8 mouse cellular contexts compared by ENCODE assay signal in the genomic region with DNA sequence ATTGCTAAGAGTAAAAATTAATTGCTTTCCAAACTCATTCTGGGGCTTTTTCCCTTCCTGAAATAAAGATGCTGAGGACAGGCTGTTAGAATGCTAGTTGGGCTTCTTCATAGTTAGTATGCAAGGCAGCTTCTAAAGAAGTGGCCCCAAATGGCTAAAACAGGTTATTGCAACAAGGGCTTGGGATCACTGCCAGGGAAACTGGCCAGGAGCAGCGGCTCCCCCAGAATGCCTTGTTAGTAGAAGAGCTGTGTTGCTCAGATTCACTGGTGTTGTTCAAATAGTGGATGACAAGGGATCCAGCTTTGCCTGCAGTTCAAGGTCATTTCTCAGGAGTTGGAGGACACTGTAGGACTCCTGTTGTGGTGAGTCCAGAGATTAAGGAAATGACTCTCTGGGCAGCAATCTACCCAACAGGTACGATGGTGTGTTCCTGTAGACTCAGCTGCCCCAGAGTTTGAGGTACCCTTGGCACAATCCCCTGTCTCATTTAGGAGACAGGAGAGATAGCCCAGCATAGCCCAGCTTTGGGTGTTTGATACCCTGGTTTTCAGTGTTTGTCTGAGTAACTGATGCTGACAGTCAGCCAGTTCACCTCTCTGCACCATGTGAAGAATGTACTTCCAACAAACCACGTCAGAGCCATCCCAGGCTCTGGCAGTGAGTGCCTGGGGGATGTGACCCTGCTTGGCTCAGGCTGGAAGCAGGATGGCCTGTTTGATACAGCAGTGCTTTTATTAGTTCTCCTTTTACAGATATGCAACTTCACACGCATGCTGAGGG. TPM values are rescaled to one million over a fixed set of nuclear protein-coding genes. Genes with fewer than 3 reads are reported as not detected.
DNase-seq lines count a peak whose midpoint lies in the region; ATAC-seq lines count a peak whose summit lies in the region.

No protein-coding gene starts in this region.

- no peak overlapping the region for H3K27ac ChIP-seq in liver, embryonic 11.5 days (ENCODE audit: low read depth, low read length)
- no peak overlapping the region for H3K27ac ChIP-seq in embryonic facial prominence, embryonic 13.5 days
- peak overlapping the region; percentile 50; the same call in 1 of the 2 replicates for H3K27ac ChIP-seq in heart, embryonic 11.5 days (ENCODE audit: low read depth, low read length)
- peak overlapping the region; percentile 67 for H3K27ac ChIP-seq in liver, embryonic 16.5 days (ENCODE audit: low read length)

- no peak overlapping the region for H3K4me3 ChIP-seq in liver, embryonic 11.5 days (ENCODE audit: low read depth, low read length)
- no peak overlapping the region for H3K4me3 ChIP-seq in embryonic facial prominence, embryonic 13.5 days
- peak overlapping the region; percentile 76 for H3K4me3 ChIP-seq in heart, embryonic 11.5 days (ENCODE audit: low read depth, low read length)
- H3K4me3 ChIP-seq in liver, embryonic 16.5 days (ENCODE audit: low read depth, low read length) = no peak overlapping the region

- ATAC-seq in liver, embryonic 11.5 days (replicated peaks; ENCODE audit: low FRiP score) = no peak
- ATAC-seq in embryonic facial prominence, embryonic 13.5 days (ENCODE audit: insufficient number of reproducible peaks, insufficient read depth, low FRiP score, low TSS enrichment, low read depth) = no peak
- ATAC-seq in heart, embryonic 11.5 days (replicated peaks; ENCODE audit: insufficient number of reproducible peaks, low FRiP score, low TSS enrichment) = no peak
- ATAC-seq in liver, embryonic 16.5 days (ENCODE audit: low read depth) = peak; percentile 16

- DNase-seq in liver = peak; percentile 32
- DNase-seq in liver, embryonic 11.5 days (ENCODE audit: low spot score) = no peak
- peak; percentile 85 for DNase-seq in kidney, postnatal 14 days
- DNase-seq in retina, postnatal 1 day = peak; percentile 51
- no peak for DNase-seq in embryo, embryonic 10 days (ENCODE audit: low spot score)

- peaks cover 7% of the 10 kb centered on the region for H3K36me3 ChIP-seq in liver, embryonic 11.5 days (ENCODE audit: control insufficient read depth, insufficient read depth, low read length)
- H3K36me3 ChIP-seq in embryonic facial prominence, embryonic 13.5 days = peaks cover 22% of the 10 kb centered on the region
- H3K36me3 ChIP-seq in heart, embryonic 11.5 days (ENCODE audit: control insufficient read depth, insufficient read depth, low read length) = peaks cover 10% of the 10 kb centered on the region
- H3K36me3 ChIP-seq in liver, embryonic 16.5 days (ENCODE audit: control insufficient read depth, insufficient read depth) = no peaks in the 10 kb centered on the region

- no peak overlapping the region for H3K9ac ChIP-seq in liver, embryonic 11.5 days (ENCODE audit: low read depth, low read length)
- 0 out of 2 replicates have a peak overlapping the region, but pooled peaks have one; percentile 27 for H3K9ac ChIP-seq in embryonic facial prominence, embryonic 13.5 days
- H3K9ac ChIP-seq in heart, embryonic 11.5 days (ENCODE audit: low read depth, low read length) = peak overlapping the region; percentile 49; the same call in 1 of the 2 replicates
- H3K9ac ChIP-seq in liver, embryonic 16.5 days (ENCODE audit: low read depth, low read length) = no peak overlapping the region

- H3K9me3 ChIP-seq in liver, embryonic 11.5 days (ENCODE audit: control insufficient read depth, low read length) = no peaks in the 10 kb centered on the region
- no peaks in the 10 kb centered on the region for H3K9me3 ChIP-seq in embryonic facial prominence, embryonic 13.5 days
- H3K9me3 ChIP-seq in heart, embryonic 11.5 days (replicated peaks; ENCODE audit: control insufficient read depth, low read length) = no peaks in the 10 kb centered on the region
- H3K9me3 ChIP-seq in liver, embryonic 16.5 days (replicated peaks; ENCODE audit: control insufficient read depth, low read length) = no peaks in the 10 kb centered on the region

- whole genome bisulfite sequencing in liver, embryonic 11.5 days = 64% methylated on average over 4 of the region's 4 CpGs
- WGBS in embryonic facial prominence, embryonic 13.5 days = 59% methylated on average over 4 of the region's 4 CpGs
- 45% methylated on average over 4 of the region's 4 CpGs for WGBS in heart, embryonic 11.5 days (ENCODE audit: insufficient replicate concordance)
- 56% methylated on average over 4 of the region's 4 CpGs for WGBS in liver, embryonic 16.5 days (ENCODE audit: insufficient replicate concordance)

- H3K27me3 ChIP-seq in liver, embryonic 11.5 days (replicated peaks; ENCODE audit: control insufficient read depth, insufficient read depth, low read length) = no peaks in the 10 kb centered on the region
- H3K27me3 ChIP-seq in embryonic facial prominence, embryonic 13.5 days = no peaks in the 10 kb centered on the region
- H3K27me3 ChIP-seq in heart, embryonic 11.5 days (ENCODE audit: control insufficient read depth, insufficient read depth, low read length) = no peaks in the 10 kb centered on the region
- H3K27me3 ChIP-seq in liver, embryonic 16.5 days (ENCODE audit: control insufficient read depth, insufficient read depth, low read depth, low read length) = no peaks in the 10 kb centered on the region; the same call in 1 of the 2 replicates

- peaks cover 18% of the 10 kb centered on the region for H3K4me1 ChIP-seq in liver, embryonic 11.5 days (replicated peaks; ENCODE audit: control insufficient read depth, insufficient read depth, low read length)
- H3K4me1 ChIP-seq in embryonic facial prominence, embryonic 13.5 days = peaks cover 30% of the 10 kb centered on the region
- peaks cover 21% of the 10 kb centered on the region for H3K4me1 ChIP-seq in heart, embryonic 11.5 days (ENCODE audit: control insufficient read depth, insufficient read depth, low read length)
- peaks cover 15% of the 10 kb centered on the region for H3K4me1 ChIP-seq in liver, embryonic 16.5 days (ENCODE audit: control insufficient read depth, low read depth, low read length)

- no peak overlapping the region for H3K4me2 ChIP-seq in liver, embryonic 11.5 days
- peak overlapping the region; percentile 68 for H3K4me2 ChIP-seq in embryonic facial prominence, embryonic 13.5 days
- H3K4me2 ChIP-seq in heart, embryonic 11.5 days = peak overlapping the region; percentile 78
- peak overlapping the region; percentile 33 for H3K4me2 ChIP-seq in liver, embryonic 16.5 days (ENCODE audit: low read depth, low read length)

RNA-seq across cellular contexts. Expression of gene Pygb, which starts 2.4 kb away (rescaled TPM):
- polyA plus RNA-seq in liver, embryonic 11.5 days (2014; fragmentation: Nextera tagmentation; extraction: Ambion mirVana) = 35.7 and 37.3 TPM in 2 replicates
- polyA plus RNA-seq in embryonic facial prominence, embryonic 13.5 days (2015; fragmentation: Nextera tagmentation; extraction: Ambion mirVana) = 89.4 and 100 TPM in 2 replicates
- polyA plus RNA-seq in heart, embryonic 11.5 days (2014; fragmentation: Nextera tagmentation; extraction: Ambion mirVana) = 84.4 and 120 TPM in 2 replicates
- 29.5 and 31.3 TPM in 2 replicates for polyA plus RNA-seq in liver, embryonic 16.5 days (2015; fragmentation: Nextera tagmentation; extraction: Ambion mirVana)

RNA-seq across cellular contexts. Expression of gene Entpd6, which starts 40.1 kb away (rescaled TPM):
- polyA plus RNA-seq in liver, embryonic 11.5 days (2014; fragmentation: Nextera tagmentation; extraction: Ambion mirVana) = 34.4 and 36.3 TPM in 2 replicates
- polyA plus RNA-seq in embryonic facial prominence, embryonic 13.5 days (2015; fragmentation: Nextera tagmentation; extraction: Ambion mirVana) = 29.2 and 29.5 TPM in 2 replicates
- polyA plus RNA-seq in heart, embryonic 11.5 days (2014; fragmentation: Nextera tagmentation; extraction: Ambion mirVana) = 18.9 and 20.2 TPM in 2 replicates
- 11.0 and 12.2 TPM in 2 replicates for polyA plus RNA-seq in liver, embryonic 16.5 days (2015; fragmentation: Nextera tagmentation; extraction: Ambion mirVana)

Comparison
In these comparisons a context has a peak if more than half of its experiments do, and no peak if none do; other contexts are left out.
1. DNase-seq: peak in liver (single experiment), kidney, postnatal 14 days (single experiment) and retina, postnatal 1 day (single experiment); none in liver, embryonic 11.5 days (single experiment) and embryo, embryonic 10 days (single experiment).
2. H3K27ac ChIP-seq: peak in heart, embryonic 11.5 days (single experiment) and liver, embryonic 16.5 days (single experiment); none in liver, embryonic 11.5 days (single experiment) and embryonic facial prominence, embryonic 13.5 days (single experiment).
3. H3K9ac ChIP-seq: peak in embryonic facial prominence, embryonic 13.5 days (single experiment) and heart, embryonic 11.5 days (single experiment); none in liver, embryonic 11.5 days (single experiment) and liver, embryonic 16.5 days (single experiment).